Mouse (Mus musculus) midbrain, embryonic 12.5 days (tissue): Measurements from ENCODE around the gene Vdr. TPM values are rescaled to one million over a fixed set of nuclear protein-coding genes. Genes with fewer than 3 reads are reported as not detected.

Experiments
- ATAC-seq: fragments of 200-750 bp; cut with Nextera tagmentation; 2 replicates; pipeline ENCODE4 v1.8.0; 2017; ENCODE audit warnings: low read depth, moderate TSS enrichment, moderate library complexity; ENCODE audit not compliant: low FRiP score
- H3K27ac ChIP-seq: fragments of 300-500 bp; sonication (generic); replicated peaks from 2 replicates; pipeline ENCODE4 v1.5.1; 2016; ENCODE audit warnings: mild to moderate bottlenecking
- H3K27me3 ChIP-seq: fragments of 300-500 bp; sonication (generic); 2 replicates; pipeline ENCODE4 v1.6.1; 2016; ENCODE audit warnings: mild to moderate bottlenecking
- H3K36me3 ChIP-seq: fragments of 300-500 bp; sonication (generic); 2 replicates; pipeline ENCODE4 v1.6.1; 2016
- H3K4me1 ChIP-seq: fragments of 300-500 bp; sonication (generic); 2 replicates; pipeline ENCODE4 v1.6.1; 2016
- H3K4me2 ChIP-seq: fragments of 300-500 bp; sonication (generic); replicated peaks from 2 replicates; pipeline ENCODE4 v1.6.1; 2016; ENCODE audit warnings: mild to moderate bottlenecking, moderate library complexity
- H3K4me3 ChIP-seq: fragments of 300-500 bp; sonication (generic); 2 replicates; pipeline ENCODE4 v1.5.1; 2016; ENCODE audit warnings: mild to moderate bottlenecking
- H3K9ac ChIP-seq: fragments of 300-500 bp; sonication (generic); replicated peaks from 2 replicates; pipeline ENCODE4 v1.6.1; 2016; ENCODE audit warnings: mild to moderate bottlenecking, moderate library complexity
- H3K9me3 ChIP-seq: fragments of 300-500 bp; sonication (generic); 2 replicates; pipeline ENCODE4 v1.6.1; 2016; ENCODE audit warnings: mild to moderate bottlenecking
- WGBS: fragments of 180-500 bp; shearing (Covaris S2); methylation state at CpG from one replicate; pipeline ENCODE4 v1.1.7; 2016; 5-methylcytosine and 5-hydroxymethylcytosine counted together
- polyA plus RNA-seq: library from polyadenylated mRNA; unstranded; fragments of >200 nt; fragmentation: Nextera tagmentation; extraction: Ambion mirVana; gene quantifications from 2 replicates; pipeline ENCODE4 v1.2.1, GENCODE M21; 2016

The Vdr gene
- polyA plus RNA-seq, 1 experiment from 2014 or later: 0.24 TPM

DNA sequence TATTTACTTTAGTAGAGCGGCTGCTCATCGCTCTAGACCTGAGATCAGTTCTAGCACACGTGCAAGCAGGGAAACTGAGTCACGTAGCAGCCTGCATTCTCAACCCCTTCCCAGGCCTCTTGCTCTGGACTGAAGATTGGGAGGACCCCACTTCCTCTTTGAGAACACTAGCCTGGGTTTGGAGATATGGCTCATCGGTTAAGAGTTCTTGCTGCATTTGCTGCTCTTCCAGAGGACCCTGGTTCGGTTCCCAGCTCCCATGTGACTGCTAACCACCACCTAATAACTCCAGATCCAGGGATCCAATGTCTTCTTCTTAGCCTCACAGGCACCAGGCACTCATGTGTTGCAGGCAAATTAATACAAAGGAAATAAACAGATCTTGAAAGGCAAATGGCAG lies 69.0 kb downstream of the Vdr start:
- Histone ChIP-seq H3K9ac (no peak overlapping the region), H3K36me3 (no peaks in the 10 kb centered on the region), H3K4me1 (peaks cover 3% of the 10 kb centered on the region), H3K27me3 (peaks cover 3% of the 10 kb centered on the region), H3K9me3 (no peaks in the 10 kb centered on the region), H3K27ac (no peak overlapping the region), H3K4me3 (no peak overlapping the region), H3K4me2 (no peak overlapping the region)
- 93% methylated on average over 6 of the region's 6 CpGs for WGBS
- no peak for ATAC-seq

DNA sequence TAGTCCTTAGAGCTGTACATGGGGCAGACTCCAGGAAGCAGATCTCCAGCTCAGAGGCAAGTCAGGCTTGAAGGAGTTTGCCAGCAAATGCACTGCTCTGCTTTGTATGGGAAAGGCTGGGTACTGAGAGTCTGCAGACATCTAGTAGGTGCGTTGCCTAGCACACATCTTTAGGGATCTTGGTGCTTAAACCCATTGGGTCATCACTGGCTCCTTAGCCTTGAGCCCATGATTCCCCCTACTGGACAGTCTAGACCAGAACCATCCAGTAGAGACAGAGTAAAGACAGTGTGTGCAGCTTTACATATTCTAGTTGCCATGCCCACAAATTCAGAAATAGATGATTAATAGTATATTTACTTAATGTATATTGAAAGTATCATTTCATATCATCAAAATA lies 69.6 kb downstream of the Vdr start:
- H3K27ac ChIP-seq: no peak overlapping the region
- 88% methylated on average over 1 of the region's 1 CpGs for WGBS
- H3K36me3 ChIP-seq: no peaks in the 10 kb centered on the region
- no peaks in the 10 kb centered on the region for H3K9me3 ChIP-seq
- peaks cover 3% of the 10 kb centered on the region for H3K4me1 ChIP-seq
- H3K27me3 ChIP-seq: peaks cover 3% of the 10 kb centered on the region
- H3K4me3 ChIP-seq: no peak overlapping the region
- H3K4me2 ChIP-seq: no peak overlapping the region
- H3K9ac ChIP-seq: no peak overlapping the region
- no peak for ATAC-seq

GRCm38 (mm10) chr15:97839991-97840455 lies 70.4 kb downstream of the Vdr start:
- H3K27me3 ChIP-seq: peaks cover 3% of the 10 kb centered on the region
- H3K27ac ChIP-seq: no peak overlapping the region
- no peak overlapping the region for H3K9ac ChIP-seq
- H3K4me2 ChIP-seq: no peak overlapping the region
- no peaks in the 10 kb centered on the region for H3K9me3 ChIP-seq
- 45% methylated on average over 3 of the region's 3 CpGs for WGBS
- H3K36me3 ChIP-seq: no peaks in the 10 kb centered on the region
- H3K4me3 ChIP-seq: no peak overlapping the region
- H3K4me1 ChIP-seq: peaks cover 3% of the 10 kb centered on the region
- ATAC-seq: no peak

DNA sequence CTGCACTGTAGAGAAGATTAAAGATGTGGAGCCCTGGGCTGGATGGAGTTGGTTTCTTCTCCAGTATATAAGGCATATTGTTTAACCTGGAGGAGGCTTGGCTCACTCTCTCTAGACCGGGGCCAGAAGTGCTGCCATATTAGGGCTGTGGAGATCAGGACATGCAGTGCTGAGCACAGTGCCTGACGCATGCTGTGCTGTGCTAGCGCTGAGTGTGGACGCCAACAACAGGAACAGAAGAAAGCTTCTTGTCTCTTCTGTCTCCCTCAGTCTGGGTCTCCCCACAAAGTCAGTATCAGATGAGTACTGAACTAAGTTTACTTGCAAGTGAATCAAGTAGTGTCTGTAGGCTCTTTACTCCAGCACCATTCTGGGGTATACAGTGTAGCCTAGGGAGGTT lies 71.0 kb downstream of the Vdr start:
- Histone ChIP-seq H3K4me3 (no peak overlapping the region), H3K9me3 (no peaks in the 10 kb centered on the region)

DNA sequence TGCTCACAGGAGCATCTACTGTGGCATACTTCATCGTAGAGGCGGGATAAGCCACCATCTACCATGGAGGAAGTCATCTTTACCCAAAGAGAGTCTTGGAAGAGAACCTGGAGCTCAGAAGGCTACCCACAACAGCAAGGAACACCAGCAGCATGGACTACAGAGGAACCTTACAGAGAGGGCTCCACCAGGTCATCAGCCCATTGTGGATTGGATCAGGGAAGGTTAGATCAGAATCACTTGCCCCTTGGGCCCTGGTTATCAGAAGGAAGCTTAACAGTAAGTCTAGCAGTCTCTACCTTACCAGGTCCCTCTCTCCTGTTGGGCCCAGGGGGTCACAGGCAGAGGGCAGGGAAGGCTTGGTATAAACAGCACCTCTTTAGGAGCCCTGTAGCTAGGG lies 71.4 kb downstream of the Vdr start:
- Histone ChIP-seq H3K27ac (no peak overlapping the region), H3K4me3 (no peak overlapping the region), H3K9ac (no peak overlapping the region), H3K4me2 (no peak overlapping the region), H3K27me3 (peaks cover 5% of the 10 kb centered on the region), H3K9me3 (no peaks in the 10 kb centered on the region), H3K4me1 (peaks cover 3% of the 10 kb centered on the region), H3K36me3 (no peaks in the 10 kb centered on the region)
- no peak for ATAC-seq
- WGBS: 84% methylated on average over 2 of the region's 2 CpGs

More for the DNA sequence above, 71.0 kb downstream of the Vdr start:
- no peak overlapping the region for H3K9ac ChIP-seq
- H3K4me2 ChIP-seq: no peak overlapping the region
- no peaks in the 10 kb centered on the region for H3K36me3 ChIP-seq
- no peak overlapping the region for H3K27ac ChIP-seq
- WGBS: 69% methylated on average over 4 of the region's 4 CpGs
- ATAC-seq: no peak
- H3K4me1 ChIP-seq: peaks cover 3% of the 10 kb centered on the region
- H3K27me3 ChIP-seq: peaks cover 3% of the 10 kb centered on the region

- Histone ChIP-seq H3K4me1 (peaks cover 3% of the 10 kb centered on the region), H3K27me3 (peaks cover 11% of the 10 kb centered on the region), H3K36me3 (no peaks in the 10 kb centered on the region), H3K4me2 (no peak overlapping the region), H3K27ac (no peak overlapping the region), H3K9me3 (no peaks in the 10 kb centered on the region), H3K9ac (no peak overlapping the region), H3K4me3 (no peak overlapping the region)
- no peak for ATAC-seq
- 69% methylated on average over 4 of the region's 4 CpGs for WGBS
Observed at GRCm38 (mm10) chr15:97838395-97838794, 72.0 kb downstream of the Vdr start.

DNA sequence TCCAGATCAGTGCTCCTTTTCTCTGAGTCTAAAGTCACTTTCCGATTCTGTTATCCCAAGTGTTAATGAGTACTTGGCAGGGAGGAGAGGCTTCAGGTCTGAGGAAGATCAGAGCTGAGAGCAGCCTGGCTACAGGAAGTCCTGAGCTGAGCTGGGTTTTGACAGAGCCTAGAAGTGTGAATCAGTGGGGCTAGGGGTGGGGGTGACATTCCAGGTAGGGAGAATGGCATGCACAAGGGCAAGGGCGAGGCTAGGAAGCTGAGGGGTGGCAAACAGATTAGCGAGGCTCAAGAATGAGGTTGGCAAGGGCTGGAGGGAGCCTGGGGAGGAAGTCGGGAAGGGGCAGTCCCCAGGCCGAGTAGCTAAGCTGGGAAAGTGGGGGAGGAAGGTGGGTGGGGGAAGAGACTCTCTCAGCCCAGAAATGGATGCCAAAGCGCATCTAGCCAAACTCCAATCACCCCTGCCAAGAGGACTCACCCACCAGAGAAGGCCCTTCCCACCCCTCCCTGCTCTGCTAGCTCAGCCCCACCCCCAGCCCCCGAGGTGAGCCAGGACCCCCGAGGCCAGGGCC lies 72.9 kb downstream of the Vdr start:
- H3K36me3 ChIP-seq: no peaks in the 10 kb centered on the region
- H3K4me2 ChIP-seq: no peak overlapping the region
- ATAC-seq: no peak
- H3K4me3 ChIP-seq: no peak overlapping the region
- WGBS: 28% methylated on average over 8 of the region's 8 CpGs
- peaks cover 3% of the 10 kb centered on the region for H3K4me1 ChIP-seq
- no peak overlapping the region for H3K27ac ChIP-seq
- H3K9ac ChIP-seq: no peak overlapping the region
- H3K9me3 ChIP-seq: no peaks in the 10 kb centered on the region
- peaks cover 12% of the 10 kb centered on the region for H3K27me3 ChIP-seq

- H3K4me1 ChIP-seq: peaks cover 10% of the 10 kb centered on the region
- 79% methylated on average over 8 of the region's 8 CpGs for WGBS
Observed at GRCm38 (mm10) chr15:97836894-97837247, 73.6 kb downstream of the Vdr start.

GRCm38 (mm10) chr15:97836153-97836893 lies 74.1 kb downstream of the Vdr start:
- Histone ChIP-seq H3K9me3 (no peaks in the 10 kb centered on the region), H3K4me2 (no peak overlapping the region), H3K27me3 (peaks cover 16% of the 10 kb centered on the region), H3K27ac (no peak overlapping the region), H3K9ac (no peak overlapping the region), H3K36me3 (no peaks in the 10 kb centered on the region), H3K4me1 (peaks cover 12% of the 10 kb centered on the region), H3K4me3 (no peak overlapping the region)
- 53% methylated on average over 17 of the region's 17 CpGs for WGBS
- no peak for ATAC-seq

More at GRCm38 (mm10) chr15:97836894-97837247, 73.6 kb downstream of the Vdr start:
- H3K4me2 ChIP-seq: no peak overlapping the region
- peaks cover 16% of the 10 kb centered on the region for H3K27me3 ChIP-seq
- no peak overlapping the region for H3K9ac ChIP-seq
- no peaks in the 10 kb centered on the region for H3K36me3 ChIP-seq
- no peak overlapping the region for H3K4me3 ChIP-seq
- ATAC-seq: no peak
- no peak overlapping the region for H3K27ac ChIP-seq
- no peaks in the 10 kb centered on the region for H3K9me3 ChIP-seq

- peaks cover 37% of the 10 kb centered on the region for H3K4me1 ChIP-seq
- H3K9ac ChIP-seq: no peak overlapping the region
- no peak overlapping the region for H3K27ac ChIP-seq
- peaks cover 20% of the 10 kb centered on the region for H3K27me3 ChIP-seq
- H3K36me3 ChIP-seq: no peaks in the 10 kb centered on the region
- no peaks in the 10 kb centered on the region for H3K9me3 ChIP-seq
- 54% methylated on average over 9 of the region's 9 CpGs for WGBS
- no peak for ATAC-seq
- no peak overlapping the region for H3K4me2 ChIP-seq
- H3K4me3 ChIP-seq: no peak overlapping the region
Observed at GRCm38 (mm10) chr15:97832764-97833479, 77.5 kb downstream of the Vdr start.

DNA sequence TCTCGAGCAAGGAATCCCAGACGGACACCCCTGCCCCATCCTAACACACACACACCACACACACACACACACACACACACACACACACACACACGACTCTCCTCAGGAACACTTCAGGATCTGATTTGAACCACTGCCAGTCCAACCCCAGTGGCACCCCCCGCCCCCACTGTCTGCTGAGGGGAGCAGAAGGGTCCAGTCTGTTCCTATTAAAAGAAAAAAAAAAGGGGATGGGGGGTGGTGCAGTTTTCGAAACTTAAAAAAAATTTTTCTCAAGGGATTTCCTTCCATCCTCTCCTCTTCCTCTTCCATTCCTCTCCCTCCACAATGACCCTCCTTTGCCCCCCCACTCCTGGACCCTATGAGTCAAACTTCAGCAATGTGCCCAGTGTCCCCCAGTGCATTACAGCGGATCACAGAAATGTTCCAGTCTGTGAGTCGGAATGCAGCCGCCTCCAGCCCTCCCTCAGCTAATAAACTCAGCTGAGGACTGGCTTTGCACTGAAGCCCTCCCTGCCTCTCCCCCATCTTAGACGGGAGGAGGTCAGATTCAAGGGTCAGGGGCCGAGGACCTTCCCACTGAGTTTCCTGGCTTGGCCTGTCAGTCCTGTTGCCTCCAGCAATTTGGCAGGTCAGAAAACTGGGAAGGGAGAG lies 78.3 kb downstream of the Vdr start:
- 8% methylated on average over 10 of the region's 10 CpGs for WGBS
- Histone ChIP-seq H3K36me3 (no peaks in the 10 kb centered on the region), H3K9me3 (no peaks in the 10 kb centered on the region), H3K4me2 (peak overlapping the region; percentile 67), H3K9ac (peak overlapping the region; percentile 98), H3K27ac (peak overlapping the region; percentile 94), H3K4me3 (peak overlapping the region; percentile 96), H3K4me1 (peaks cover 37% of the 10 kb centered on the region), H3K27me3 (peaks cover 20% of the 10 kb centered on the region)
- no peak; the same call in 1 of the 2 replicates for ATAC-seq
